Mouse (Mus musculus) limb, embryonic 14.5 days (tissue): Measurements from ENCODE around the gene Ctdsp1. TPM values are rescaled to one million over a fixed set of nuclear protein-coding genes. Genes with fewer than 3 reads are reported as not detected.
A peak's percentile ranks its signal among the peaks of the same experiment; 100 is the strongest.
"Not testable (repeated sequence)": the region's sequence is repeated elsewhere in the genome, so short reads cannot be mapped to it uniquely, and the experiment has no call there.

Experiments
- ATAC-seq: fragments of 200-750 bp; cut with Nextera tagmentation; 2 replicates; pipeline ENCODE4 v1.8.0; 2017; ENCODE audit warnings: low read depth, moderate number of reproducible peaks, moderate TSS enrichment; ENCODE audit not compliant: low FRiP score
- DNase-seq: peaks from one replicate; pipeline ENCODE4 v3.0.0-alpha.2; 2015; ENCODE audit warnings: low spot score
- H3K27ac ChIP-seq: fragments of 300-500 bp; sonication (generic); replicated peaks from 2 replicates; pipeline ENCODE4 v1.5.1; 2014; ENCODE audit warnings: low read depth, mild to moderate bottlenecking, low read length, moderate library complexity, mixed read lengths
- H3K27me3 ChIP-seq: fragments of 300-500 bp; sonication (generic); 2 replicates; pipeline ENCODE4 v1.6.1; 2014; ENCODE audit warnings: low read length, mixed read lengths; ENCODE audit not compliant: control insufficient read depth, insufficient read depth
- H3K36me3 ChIP-seq: fragments of 300-500 bp; sonication (generic); 2 replicates; pipeline ENCODE4 v1.6.1; 2014; ENCODE audit warnings: mild to moderate bottlenecking, low read length, moderate library complexity, mixed read lengths; ENCODE audit not compliant: control insufficient read depth, insufficient read depth
- H3K4me1 ChIP-seq: fragments of 300-500 bp; sonication (generic); 2 replicates; pipeline ENCODE4 v1.6.1; 2014; ENCODE audit warnings: antibody characterized with exemption, low read length, mixed read lengths; ENCODE audit not compliant: control insufficient read depth, insufficient read depth
- H3K4me2 ChIP-seq: fragments of 300-500 bp; sonication (generic); replicated peaks from 2 replicates; pipeline ENCODE4 v1.6.1; 2014; ENCODE audit warnings: low read depth, mild to moderate bottlenecking, low read length, moderate library complexity; ENCODE audit not compliant: severe bottlenecking
- H3K4me3 ChIP-seq: fragments of 300-500 bp; sonication (generic); replicated peaks from 2 replicates; pipeline ENCODE4 v1.5.1; 2014; ENCODE audit warnings: low read length
- H3K9ac ChIP-seq: fragments of 300-500 bp; sonication (generic); 2 replicates; pipeline ENCODE4 v1.6.1; 2014; ENCODE audit warnings: mild to moderate bottlenecking, low read depth, low read length, moderate library complexity; ENCODE audit not compliant: severe bottlenecking
- H3K9me3 ChIP-seq: fragments of 300-500 bp; sonication (generic); 2 replicates; pipeline ENCODE4 v1.6.1; 2016; ENCODE audit warnings: low read length; ENCODE audit not compliant: control insufficient read depth
- POLR2A ChIP-seq: fragments of 200-500 bp; IDR thresholded peaks from 2 replicates; pipeline ENCODE4 v1.8.0; 2012; ENCODE audit warnings: inconsistent platforms, mild to moderate bottlenecking, moderate library complexity, borderline replicate concordance; ENCODE audit not compliant: insufficient read depth, insufficient read length; ENCODE audit errors: extremely low read depth
- WGBS: fragments of 180-500 bp; shearing (Covaris S2); extraction: QIAGEN DNeasy Blood & Tissue Kit; methylation state at CpG from one replicate; pipeline ENCODE4 v1.1.7; 2014; 5-methylcytosine and 5-hydroxymethylcytosine counted together
- polyA plus RNA-seq, 2 experiments: library from polyadenylated mRNA; depleted of rRNA in 1 of 2; stranded (reverse) in 1 of 2; unstranded in 1 of 2; fragments of >200 nt; fragmentation: Nextera tagmentation in 1 of 2; extraction: Ambion mirVana in 1 of 2; gene quantifications; 2 replicates each; pipeline versions ENCODE4 v1.2.1 to v1.2.3; 2012 to 2014

Gene Ctdsp1
- polyA plus RNA-seq, 2 experiments, result 96.4 to 138 TPM

DNA sequence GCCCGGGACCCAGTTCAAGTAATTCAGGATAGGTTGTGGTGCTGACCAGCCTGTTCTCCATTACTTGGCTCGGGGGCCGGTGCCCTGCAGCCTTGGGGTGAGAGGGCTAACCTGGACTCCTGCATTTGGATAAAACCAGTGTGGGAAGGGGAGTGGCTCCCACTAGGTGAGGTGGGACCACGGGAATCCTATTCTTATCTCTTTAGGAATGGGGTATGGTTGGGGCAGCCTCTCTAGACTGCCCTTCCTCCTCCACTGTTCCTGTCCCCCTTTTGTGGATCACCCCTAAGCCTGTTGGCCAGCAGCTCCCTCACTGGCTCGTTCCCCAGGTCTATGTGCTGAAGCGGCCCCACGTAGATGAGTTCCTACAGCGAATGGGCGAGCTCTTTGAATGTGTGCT is 3.0 kb downstream of the Ctdsp1 start:
- Histone ChIP-seq H3K9me3 (no peaks in the 10 kb centered on the region), H3K36me3 (peaks cover 25% of the 10 kb centered on the region), H3K9ac (no peak overlapping the region), H3K4me1 (peaks cover 14% of the 10 kb centered on the region), H3K4me3 (no peak overlapping the region), H3K4me2 (no peak overlapping the region), H3K27me3 (no peaks in the 10 kb centered on the region), H3K27ac (no peak overlapping the region)
- 87% methylated on average over 9 of the region's 9 CpGs for WGBS
- DNase-seq, result no peak
- no peak for ATAC-seq
- TF ChIP-seq POLR2A, result no peak

- H3K36me3 ChIP-seq, result peaks cover 25% of the 10 kb centered on the region
- ATAC-seq (no peak), DNase-seq (no peak)
- no peak overlapping the region for H3K4me3 ChIP-seq
- WGBS, result 93% methylated on average over 15 of the region's 15 CpGs
- TF ChIP-seq POLR2A, result no peak
- no peak overlapping the region for H3K9ac ChIP-seq
- no peaks in the 10 kb centered on the region for H3K27me3 ChIP-seq
- H3K4me1 ChIP-seq, result peaks cover 14% of the 10 kb centered on the region
- H3K27ac ChIP-seq, result no peak overlapping the region
- no peaks in the 10 kb centered on the region for H3K9me3 ChIP-seq
- H3K4me2 ChIP-seq, result no peak overlapping the region
Measured at GRCm38 (mm10) chr1:74394858-74395257, 3.5 kb downstream of the Ctdsp1 start.

DNA sequence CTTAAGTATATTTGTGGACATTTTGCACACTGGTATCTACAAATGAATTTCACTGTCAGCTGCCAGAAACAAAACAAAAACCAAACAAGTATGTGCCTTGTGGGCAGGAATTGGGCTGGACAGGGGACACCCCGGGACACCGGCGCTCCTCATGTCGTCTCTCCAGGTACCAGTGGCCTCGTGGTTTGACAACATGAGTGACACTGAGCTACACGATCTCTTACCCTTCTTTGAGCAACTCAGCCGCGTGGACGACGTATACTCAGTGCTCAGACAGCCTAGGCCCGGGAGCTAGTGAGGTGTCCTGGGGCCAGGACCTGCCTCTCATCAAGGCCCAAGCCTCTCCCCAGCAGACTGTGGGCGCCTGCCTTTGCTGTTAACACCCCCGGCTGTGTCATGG is 4.0 kb downstream of the Ctdsp1 start:
- WGBS, result 88% methylated on average over 11 of the region's 13 CpGs
- Histone ChIP-seq H3K36me3 (peaks cover 25% of the 10 kb centered on the region), H3K27ac (no peak overlapping the region), H3K9me3 (no peaks in the 10 kb centered on the region), H3K27me3 (no peaks in the 10 kb centered on the region), H3K4me1 (peaks cover 14% of the 10 kb centered on the region), H3K4me3 (no peak overlapping the region), H3K9ac (no peak overlapping the region), H3K4me2 (no peak overlapping the region)
- ATAC-seq (no peak), DNase-seq (no peak)
- no peak for TF ChIP-seq POLR2A

DNA sequence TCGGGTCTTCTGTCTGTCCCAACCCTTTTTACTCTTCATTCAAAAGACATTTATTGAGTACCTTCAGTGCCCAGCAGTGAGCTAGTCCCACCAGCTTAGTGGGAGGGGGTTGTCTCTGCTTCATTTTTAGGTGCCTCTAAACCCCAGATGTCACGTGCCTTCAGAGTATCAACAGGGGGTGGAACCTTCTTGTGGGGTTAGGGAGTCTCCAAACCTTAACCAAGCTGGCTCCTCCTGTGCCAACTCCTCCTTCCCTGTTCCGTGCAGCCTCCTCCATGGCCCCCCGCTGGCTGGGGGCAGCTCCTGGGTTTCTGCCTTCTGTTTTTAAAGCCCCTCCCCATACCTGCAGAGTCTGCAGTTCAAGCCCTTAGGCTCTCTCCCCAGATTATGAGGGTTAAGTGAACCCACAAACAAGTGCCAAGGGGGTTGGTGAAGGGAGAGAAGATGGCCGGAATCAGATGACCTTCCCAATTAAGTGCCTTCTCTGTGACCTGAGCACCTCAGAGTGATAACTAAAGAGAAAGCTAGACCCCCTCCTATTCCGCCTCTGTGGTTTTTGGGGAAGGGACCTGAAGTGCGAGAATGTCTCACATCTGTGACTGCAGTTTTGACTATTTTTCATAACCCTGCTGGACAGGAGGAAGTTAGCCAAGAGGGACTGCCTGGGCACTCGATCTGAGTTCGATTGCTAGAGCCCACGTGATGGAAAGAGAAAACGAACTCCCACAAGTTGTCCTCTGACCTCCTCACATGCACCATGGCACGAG is 5.3 kb downstream of the Ctdsp1 start:
- Histone ChIP-seq H3K36me3 (peaks cover 25% of the 10 kb centered on the region), H3K9ac (peak overlapping the region; percentile 57; the same call in 1 of the 2 replicates), H3K27ac (peak overlapping the region; percentile 73), H3K4me3 (peak overlapping the region; percentile 37), H3K4me2 (peak overlapping the region; percentile 78), H3K4me1 (peaks cover 10% of the 10 kb centered on the region; the same call in 1 of the 2 replicates)
- WGBS, result 6% methylated on average over 10 of the region's 12 CpGs
- not testable (repeated sequence) for DNase-seq, H3K9me3 ChIP-seq, ATAC-seq, H3K27me3 ChIP-seq

DNA sequence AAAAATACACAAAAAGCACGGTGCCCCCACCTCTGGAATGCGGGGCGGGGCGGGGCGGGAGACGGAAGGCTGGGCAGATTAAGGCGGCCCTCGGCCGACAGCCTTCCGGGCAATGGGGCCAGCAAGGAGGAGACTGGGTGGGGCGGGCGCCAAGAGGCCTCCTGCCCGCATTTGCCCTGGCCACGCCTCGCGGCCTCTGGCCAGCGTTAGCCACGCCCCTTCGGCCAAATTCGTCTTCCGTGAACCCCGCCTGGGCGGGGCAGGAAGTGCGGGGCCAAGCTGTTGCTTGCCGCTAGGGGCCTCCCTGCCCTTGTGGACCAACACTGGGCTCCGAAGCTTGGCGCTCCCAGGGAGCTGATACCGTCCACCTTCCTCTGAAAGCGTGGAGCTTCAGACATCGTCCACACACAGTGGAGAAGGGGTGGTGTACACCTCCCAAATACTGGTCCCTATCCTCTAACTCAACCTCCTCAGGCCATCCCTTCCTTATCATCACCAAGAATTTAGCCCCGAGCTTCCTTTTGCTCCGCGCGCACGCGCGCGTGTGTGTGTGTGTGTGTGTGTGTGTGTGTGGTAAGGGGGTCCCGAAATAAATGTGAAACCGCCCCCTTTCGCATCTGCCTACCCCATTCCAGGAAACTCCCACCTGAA is 6.1 kb downstream of the Ctdsp1 start:
- DNase-seq (peak; percentile 96), ATAC-seq (peak; percentile 87)
- TF ChIP-seq POLR2A, result peak; percentile 66; the same call in 1 of the 2 replicates
- peaks cover 25% of the 10 kb centered on the region for H3K36me3 ChIP-seq
- peak overlapping the region; percentile 37 for H3K4me3 ChIP-seq
- H3K4me2 ChIP-seq, result peak overlapping the region; percentile 78
- H3K9me3 ChIP-seq, result no peaks in the 10 kb centered on the region
- peaks cover 10% of the 10 kb centered on the region; the same call in 1 of the 2 replicates for H3K4me1 ChIP-seq
- peak overlapping the region; percentile 57 for H3K9ac ChIP-seq
- H3K27me3 ChIP-seq, result no peaks in the 10 kb centered on the region
- H3K27ac ChIP-seq, result peak overlapping the region; percentile 73
- under 1% methylated on average over 38 of the region's 41 CpGs for whole genome bisulfite sequencing
